Mouse (Mus musculus) spleen, adult 2 months (tissue): ENCODE data around the gene Pde4d. TPM values are rescaled to one million over a fixed set of nuclear protein-coding genes. Genes with fewer than 3 reads are reported as not detected.

Experiments used
- DNase-seq, 2 experiments: peaks; one replicate each; pipeline versions ENCODE4 v3.0.0 to v3.0.0-alpha.2; 2012 to 2021; ENCODE audit warnings: low spot score in 2 of 2, low read depth in 1 of 2
- H3K27ac ChIP-seq: fragments of 200-500 bp; 2 replicates; pipeline ENCODE4 v1.5.1; 2012; ENCODE audit warnings: low read length, inconsistent platforms; ENCODE audit not compliant: insufficient read depth
- H3K27me3 ChIP-seq: fragments of 200-500 bp; 2 replicates; pipeline ENCODE4 v1.6.1; 2012; ENCODE audit warnings: mild to moderate bottlenecking, moderate library complexity, low read length, inconsistent platforms; ENCODE audit not compliant: control insufficient read depth, insufficient read depth
- H3K36me3 ChIP-seq: fragments of 200-500 bp; 2 replicates; pipeline ENCODE4 v1.6.1; 2012; ENCODE audit warnings: mild to moderate bottlenecking, low read length, inconsistent platforms; ENCODE audit not compliant: control insufficient read depth, insufficient read depth
- H3K4me1 ChIP-seq: fragments of 200-500 bp; 2 replicates; pipeline ENCODE4 v1.6.1; 2011; ENCODE audit warnings: inconsistent platforms; ENCODE audit not compliant: control insufficient read depth, insufficient read depth, insufficient read length
- H3K4me3 ChIP-seq: fragments of 200-500 bp; 2 replicates; pipeline ENCODE4 v1.5.1; 2011; ENCODE audit warnings: mild to moderate bottlenecking, inconsistent platforms; ENCODE audit not compliant: insufficient read depth, insufficient read length; ENCODE audit errors: extremely low read depth
- CTCF ChIP-seq: fragments of 200-500 bp; IDR thresholded peaks from 2 replicates; pipeline ENCODE4 v1.5.1; 2011; ENCODE audit warnings: mild to moderate bottlenecking, inconsistent platforms; ENCODE audit not compliant: insufficient read depth, insufficient read length, insufficient replicate concordance; ENCODE audit errors: extremely low read depth
- POLR2A ChIP-seq: fragments of 200-500 bp; IDR thresholded peaks from 2 replicates; pipeline ENCODE4 v1.6.1; 2011; ENCODE audit warnings: low read depth, low read length, inconsistent platforms
- WGBS: fragments of 180-500 bp; shearing (Covaris S2); methylation state at CpG from one replicate; pipeline ENCODE4 v1.1.7; 2018; 5-methylcytosine and 5-hydroxymethylcytosine counted together
- polyA plus RNA-seq: library from polyadenylated mRNA; depleted of rRNA; stranded (reverse); fragments of >200 nt; gene quantifications from 2 replicates; pipeline ENCODE4 v1.2.3, GENCODE M21; 2012

Pde4d gene
- polyA plus RNA-seq, 1 experiment: 4.8 TPM

GRCm38 (mm10) chr13:108623929-108624328, 174.2 kb downstream of the Pde4d start:
- no peaks in the 10 kb centered on the region for H3K27me3 ChIP-seq
- H3K4me3 ChIP-seq: no peak overlapping the region
- TF ChIP-seq CTCF (no peak), POLR2A (no peak)
- no peaks in the 10 kb centered on the region for H3K36me3 ChIP-seq
- WGBS: 26% methylated on average over 3 of the region's 3 CpGs
- H3K4me1 ChIP-seq: no peaks in the 10 kb centered on the region
- no peak for DNase-seq
- H3K27ac ChIP-seq: no peak overlapping the region

DNA sequence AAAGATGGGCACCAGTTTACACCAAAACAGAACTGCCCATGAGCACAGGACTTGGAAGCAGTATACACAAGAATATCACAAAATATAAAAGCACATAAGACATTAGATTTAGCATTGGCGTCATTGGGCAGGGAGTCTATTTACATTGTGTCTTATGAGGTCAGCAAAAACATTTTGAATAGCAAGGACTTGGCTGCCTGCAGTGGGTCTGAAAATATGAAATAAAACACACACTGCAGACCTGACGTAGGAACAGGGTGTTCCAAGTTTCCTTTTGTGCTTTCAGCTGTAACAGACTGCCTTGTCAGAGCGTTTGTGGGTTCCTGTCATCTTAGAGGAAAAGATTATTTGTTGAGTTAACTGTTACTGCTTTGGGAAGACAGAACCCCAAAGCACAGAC, 176.4 kb downstream of the Pde4d start:
- Histone ChIP-seq H3K27ac (no peak overlapping the region), H3K4me3 (no peak overlapping the region), H3K27me3 (no peaks in the 10 kb centered on the region), H3K36me3 (no peaks in the 10 kb centered on the region), H3K4me1 (no peaks in the 10 kb centered on the region)
- WGBS: 36% methylated on average over 3 of the region's 3 CpGs
- no peak for TF ChIP-seq POLR2A
- no peak for DNase-seq

DNA sequence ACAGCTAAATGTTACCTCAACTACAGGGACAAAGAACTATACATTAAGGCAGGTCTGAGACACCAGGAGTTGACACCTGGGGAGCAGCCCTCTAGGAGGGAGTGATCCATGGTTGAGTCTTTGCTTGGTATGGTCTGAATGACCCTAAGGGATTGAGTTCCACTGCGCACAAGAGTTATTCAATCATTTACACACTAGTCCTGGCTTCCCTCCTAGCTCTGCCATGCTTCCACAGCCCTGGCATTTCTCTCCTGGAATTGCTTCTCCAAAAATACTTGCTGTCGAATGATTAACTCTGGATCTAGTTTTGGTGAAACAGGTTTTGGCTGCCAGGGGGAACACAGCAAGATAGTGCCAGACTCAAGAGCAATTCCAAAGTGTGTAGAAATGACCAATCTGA, 178.8 kb downstream of the Pde4d start:
- Histone ChIP-seq H3K27ac (no peak overlapping the region), H3K4me3 (no peak overlapping the region)
- WGBS: 92% methylated on average over 2 of the region's 2 CpGs

DNA sequence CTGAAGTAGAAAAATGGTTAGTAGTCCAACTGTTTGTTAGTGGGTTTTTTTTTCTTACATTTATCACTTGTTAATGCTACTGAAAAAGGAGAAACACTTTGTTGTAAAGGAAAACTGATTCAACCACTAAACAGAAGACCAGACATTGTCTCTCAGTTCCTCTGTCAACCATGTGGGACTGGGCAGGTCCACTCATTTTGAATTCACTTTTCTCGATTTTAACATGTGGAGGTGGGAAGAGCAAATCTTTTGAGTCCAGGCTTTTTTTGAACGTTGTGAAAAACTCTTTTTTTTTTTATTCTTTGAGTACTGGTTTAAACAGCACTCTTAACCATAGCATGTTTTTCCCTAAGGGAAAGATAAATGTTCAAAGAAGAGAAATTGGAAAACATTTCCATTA, 180.8 kb downstream of the Pde4d start:
- Histone ChIP-seq H3K36me3 (no peaks in the 10 kb centered on the region), H3K4me1 (no peaks in the 10 kb centered on the region), H3K4me3 (no peak overlapping the region), H3K27me3 (no peaks in the 10 kb centered on the region), H3K27ac (no peak overlapping the region)
- no peak for DNase-seq
- 45% methylated on average over 2 of the region's 2 CpGs for WGBS
- TF ChIP-seq POLR2A (no peak), CTCF (no peak)

More for the DNA sequence above, 178.8 kb downstream of the Pde4d start:
- Histone ChIP-seq H3K36me3 (no peaks in the 10 kb centered on the region), H3K4me1 (no peaks in the 10 kb centered on the region), H3K27me3 (no peaks in the 10 kb centered on the region)
- TF ChIP-seq POLR2A (no peak), CTCF (no peak)
- no peak for DNase-seq

GRCm38 (mm10) chr13:108631222-108631621, 181.5 kb downstream of the Pde4d start:
- no peak for TF ChIP-seq POLR2A
- no peak for TF ChIP-seq CTCF

DNA sequence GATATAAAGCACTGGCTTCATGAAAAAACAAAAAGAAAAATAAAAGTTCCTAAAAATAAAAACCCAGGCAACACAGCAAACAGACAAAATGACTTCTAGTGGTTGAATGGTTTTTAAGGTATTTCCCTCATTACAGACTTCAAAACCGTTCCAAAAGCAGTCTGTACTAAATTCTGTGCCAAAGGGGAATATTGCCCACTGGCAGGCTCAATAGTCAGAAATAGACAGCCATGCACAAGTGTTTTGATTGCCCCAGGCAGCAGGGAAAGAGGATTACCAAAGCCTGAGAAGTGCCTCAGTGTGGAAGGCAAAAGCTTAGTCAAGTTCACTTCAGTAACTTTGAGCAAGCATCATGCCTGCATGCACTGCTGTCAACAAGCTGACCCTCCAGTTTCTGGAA, 186.8 kb downstream of the Pde4d start:
- 66% methylated on average over 1 of the region's 1 CpGs for WGBS
- no peak for TF ChIP-seq CTCF
- no peak for TF ChIP-seq POLR2A
- DNase-seq: no peak

More at GRCm38 (mm10) chr13:108631222-108631621, 181.5 kb downstream of the Pde4d start:
- 61% methylated on average over 3 of the region's 3 CpGs for WGBS
- no peaks in the 10 kb centered on the region for H3K4me1 ChIP-seq
- no peak overlapping the region for H3K4me3 ChIP-seq
- H3K36me3 ChIP-seq: no peaks in the 10 kb centered on the region
- H3K27me3 ChIP-seq: no peaks in the 10 kb centered on the region
- DNase-seq: no peak
- no peak overlapping the region for H3K27ac ChIP-seq

GRCm38 (mm10) chr13:108642259-108642658, 192.5 kb downstream of the Pde4d start:
- no peaks in the 10 kb centered on the region for H3K36me3 ChIP-seq
- no peaks in the 10 kb centered on the region for H3K4me1 ChIP-seq
- 80% methylated on average over 5 of the region's 5 CpGs for WGBS
- no peak for TF ChIP-seq POLR2A
- no peak for TF ChIP-seq CTCF
- no peak overlapping the region for H3K4me3 ChIP-seq
- peaks cover 1% of the 10 kb centered on the region; the same call in 1 of the 2 replicates for H3K27me3 ChIP-seq
- H3K27ac ChIP-seq: no peak overlapping the region
- no peak for DNase-seq

More for the DNA sequence above, 186.8 kb downstream of the Pde4d start:
- Histone ChIP-seq H3K4me3 (no peak overlapping the region), H3K36me3 (no peaks in the 10 kb centered on the region), H3K4me1 (no peaks in the 10 kb centered on the region), H3K27ac (no peak overlapping the region), H3K27me3 (no peaks in the 10 kb centered on the region)
